Mouse (Mus musculus) stomach, embryonic 14.5 days (tissue): ENCODE results near the gene Rnf157. TPM values are rescaled to one million over a fixed set of nuclear protein-coding genes. Genes with fewer than 3 reads are reported as not detected.

Experiments
- ATAC-seq: fragments of 200-750 bp; cut with Nextera tagmentation; 2 replicates; pipeline ENCODE4 v1.8.0; 2017; ENCODE audit warnings: low read depth, moderate TSS enrichment; ENCODE audit not compliant: insufficient number of reproducible peaks, insufficient read depth, low FRiP score
- H3K27ac ChIP-seq: fragments of 300-500 bp; sonication (generic); 2 replicates; pipeline ENCODE4 v1.5.1; 2014; ENCODE audit warnings: mild to moderate bottlenecking, low read length, moderate library complexity, mixed read lengths
- H3K27me3 ChIP-seq: fragments of 300-500 bp; sonication (generic); 2 replicates; pipeline ENCODE4 v1.6.1; 2014; ENCODE audit warnings: low read length, control low read depth, mixed read lengths; ENCODE audit not compliant: control insufficient read depth, insufficient read depth
- H3K36me3 ChIP-seq: fragments of 300-500 bp; sonication (generic); 2 replicates; pipeline ENCODE4 v1.6.1; 2014; ENCODE audit warnings: mild to moderate bottlenecking, control low read depth, low read length, moderate library complexity, mixed read lengths; ENCODE audit not compliant: control insufficient read depth, insufficient read depth
- H3K4me1 ChIP-seq: fragments of 300-500 bp; sonication (generic); 2 replicates; pipeline ENCODE4 v1.6.1; 2014; ENCODE audit warnings: low read length, control low read depth, mixed read lengths; ENCODE audit not compliant: control insufficient read depth, insufficient read depth
- H3K4me2 ChIP-seq: fragments of 300-500 bp; sonication (generic); replicated peaks from 2 replicates; pipeline ENCODE4 v1.6.1; 2014; ENCODE audit warnings: low read depth, low read length, control low read depth
- H3K4me3 ChIP-seq: fragments of 300-500 bp; sonication (generic); 2 replicates; pipeline ENCODE4 v1.5.1; 2014; ENCODE audit warnings: low read depth, low read length, control low read depth
- H3K9ac ChIP-seq: fragments of 300-500 bp; sonication (generic); replicated peaks from 2 replicates; pipeline ENCODE4 v1.6.1; 2014; ENCODE audit warnings: low read depth, mild to moderate bottlenecking, control low read depth, low read length, moderate library complexity, mixed read lengths
- H3K9me3 ChIP-seq: fragments of 300-500 bp; sonication (generic); 2 replicates; pipeline ENCODE4 v1.6.1; 2016; ENCODE audit warnings: low read depth, low read length, control low read depth; ENCODE audit not compliant: control insufficient read depth
- WGBS: fragments of 180-500 bp; shearing (Covaris S2); extraction: QIAGEN DNeasy Blood & Tissue Kit; methylation state at CpG from one replicate; pipeline ENCODE4 v1.1.7; 2014; 5-methylcytosine and 5-hydroxymethylcytosine counted together
- polyA plus RNA-seq: library from polyadenylated mRNA; unstranded; fragments of >200 nt; fragmentation: Nextera tagmentation; extraction: Ambion mirVana; gene quantifications from 2 replicates; pipeline ENCODE4 v1.2.1, GENCODE M21; 2014

Gene Rnf157
- polyA plus RNA-seq, 1 experiment from 2014 or later: 12.8 TPM

GRCm38 (mm10) chr11:116292401-116292800 is 120.4 kb downstream of the Rnf157 start:
- no peaks in the 10 kb centered on the region for H3K9me3 ChIP-seq
- no peak overlapping the region for H3K9ac ChIP-seq
- H3K27ac ChIP-seq: no peak overlapping the region
- H3K4me1 ChIP-seq: peaks cover 11% of the 10 kb centered on the region; the same call in 1 of the 2 replicates
- no peak overlapping the region for H3K4me3 ChIP-seq
- no peak overlapping the region for H3K4me2 ChIP-seq
- no peaks in the 10 kb centered on the region for H3K27me3 ChIP-seq
- H3K36me3 ChIP-seq: peaks cover 31% of the 10 kb centered on the region; the same call in 1 of the 2 replicates
- WGBS: 93% methylated on average over 13 of the region's 13 CpGs
- ATAC-seq: no peak

DNA sequence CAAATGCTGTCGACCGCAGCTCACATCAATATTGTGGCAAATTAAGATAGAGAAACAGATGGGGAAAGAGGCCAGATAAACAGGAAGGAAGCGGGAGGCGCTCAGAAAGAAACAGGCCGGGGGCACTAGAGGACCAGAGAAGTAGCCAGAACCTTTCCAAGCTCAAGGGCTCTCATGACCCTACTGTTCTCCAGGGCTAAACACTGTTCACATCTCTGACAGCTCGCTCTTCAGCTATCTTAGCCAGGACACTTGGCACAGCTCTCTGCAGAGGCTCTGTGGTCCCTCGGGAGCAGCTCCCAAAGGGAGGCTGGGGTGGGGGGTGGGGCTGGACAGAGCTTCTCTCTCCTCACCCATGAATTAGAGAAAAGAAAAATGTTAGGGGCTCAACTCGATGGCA is 122.3 kb downstream of the Rnf157 start:
- ATAC-seq: no peak
- H3K4me2 ChIP-seq: no peak overlapping the region
- WGBS: 68% methylated on average over 8 of the region's 8 CpGs

GRCm38 (mm10) chr11:116287351-116287750 is 125.5 kb downstream of the Rnf157 start:
- Histone ChIP-seq H3K4me1 (0 out of 2 replicates have a peak, but pooled peaks cover 10% of the 10 kb centered on the region), H3K4me2 (no peak overlapping the region), H3K4me3 (no peak overlapping the region), H3K27ac (no peak overlapping the region), H3K9me3 (no peaks in the 10 kb centered on the region), H3K36me3 (peaks cover 19% of the 10 kb centered on the region; the same call in 1 of the 2 replicates), H3K27me3 (peaks cover 15% of the 10 kb centered on the region), H3K9ac (no peak overlapping the region)
- ATAC-seq: no peak
- 74% methylated on average over 5 of the region's 5 CpGs for WGBS

More for the DNA sequence above, 122.3 kb downstream of the Rnf157 start:
- Histone ChIP-seq H3K36me3 (peaks cover 31% of the 10 kb centered on the region; the same call in 1 of the 2 replicates), H3K4me3 (no peak overlapping the region), H3K27ac (peak overlapping the region; percentile 18; the same call in 1 of the 2 replicates), H3K9me3 (no peaks in the 10 kb centered on the region), H3K9ac (no peak overlapping the region), H3K27me3 (no peaks in the 10 kb centered on the region), H3K4me1 (peaks cover 15% of the 10 kb centered on the region; the same call in 1 of the 2 replicates)

Other genes with a start within 250 kb of the Rnf157 start
- gene Fbf1, start 244.9 kb downstream of the Rnf157 start, polyA plus RNA-seq: 29.3 and 30.2 TPM in 2 replicates
- gene Ten1, start 214.2 kb downstream of the Rnf157 start, polyA plus RNA-seq: 80.9 and 81.3 TPM in 2 replicates
- gene Acox1, start 214.0 kb downstream of the Rnf157 start, polyA plus RNA-seq: 29.0 and 29.6 TPM in 2 replicates
- 5.0 and 6.0 TPM in 2 replicates for gene Evpl, start 175.0 kb downstream of the Rnf157 start, polyA plus RNA-seq
- 71.8 and 74.2 TPM in 2 replicates for gene Srp68, start 138.8 kb downstream of the Rnf157 start, polyA plus RNA-seq
- 0.13 and 0.15 TPM in 2 replicates for gene Galr2, start 132.1 kb downstream of the Rnf157 start, polyA plus RNA-seq
- 67.3 and 72.7 TPM in 2 replicates for gene Exoc7, start 105.8 kb downstream of the Rnf157 start, polyA plus RNA-seq
- 0.17 and 0.34 TPM in 2 replicates for gene Foxj1, start 77.6 kb downstream of the Rnf157 start, polyA plus RNA-seq
- 56.1 and 60.7 TPM in 2 replicates for gene Ubald2, start 21.1 kb upstream of the Rnf157 start, polyA plus RNA-seq
- 0.22 TPM in 1 of 2 replicates, not detected in the other for gene Qrich2, start 53.2 kb upstream of the Rnf157 start, polyA plus RNA-seq
- 216 and 218 TPM in 2 replicates for gene Prpsap1, start 81.2 kb upstream of the Rnf157 start, polyA plus RNA-seq
- gene Sphk1, start 117.9 kb upstream of the Rnf157 start, polyA plus RNA-seq: 11.5 and 13.0 TPM in 2 replicates
- 10.1 and 11.4 TPM in 2 replicates for gene Ube2o, start 168.4 kb upstream of the Rnf157 start, polyA plus RNA-seq
- not detected in 2 replicates for gene Aanat, start 173.4 kb upstream of the Rnf157 start, polyA plus RNA-seq
- gene Rhbdf2, start 214.0 kb upstream of the Rnf157 start, polyA plus RNA-seq: 4.5 and 6.2 TPM in 2 replicates
- 1.2 and 1.7 TPM in 2 replicates for gene Prcd, start 240.5 kb upstream of the Rnf157 start, polyA plus RNA-seq
- 19.9 and 20.8 TPM in 2 replicates for gene Cygb, start 241.3 kb upstream of the Rnf157 start, polyA plus RNA-seq